Mouse (Mus musculus) regulatory T cell (primary cell): Measurements from ENCODE around the gene Cfdp1.

Experiments used
- in situ Hi-C: fragments of 300-600 bp; cut with MboI, MseI; formaldehyde crosslinking; loops from one replicate; pipeline ENCODE4 v1.15.1; 2025; ENCODE audit warnings: high pct_unique_total_duplicates

Cfdp1 gene

GRCm38 (mm10) chr8:111742261-111743037, 111.6 kb downstream of the Cfdp1 start:
- in situ Hi-C loops, result no loop called here

DNA sequence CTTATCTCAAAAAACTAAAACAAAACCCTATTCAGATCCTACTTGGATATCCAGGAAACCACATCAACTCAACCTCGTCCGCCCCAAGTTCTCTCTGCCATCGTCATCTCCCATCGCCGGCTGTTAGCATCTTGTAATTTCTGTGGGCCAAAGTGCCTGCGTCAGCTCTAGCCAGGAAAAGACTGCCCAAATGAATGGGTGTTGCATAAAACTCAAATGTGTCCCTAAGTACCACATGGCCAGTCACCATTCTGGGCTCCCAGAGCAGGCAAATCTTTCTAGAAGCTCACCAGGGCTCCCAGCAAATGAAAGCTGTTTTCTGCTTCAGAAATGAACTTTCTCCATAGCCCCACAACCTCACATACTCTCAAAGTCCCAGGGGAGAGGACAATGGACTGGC, 112.5 kb downstream of the Cfdp1 start:
- in situ Hi-C loops, result no loop called here

DNA sequence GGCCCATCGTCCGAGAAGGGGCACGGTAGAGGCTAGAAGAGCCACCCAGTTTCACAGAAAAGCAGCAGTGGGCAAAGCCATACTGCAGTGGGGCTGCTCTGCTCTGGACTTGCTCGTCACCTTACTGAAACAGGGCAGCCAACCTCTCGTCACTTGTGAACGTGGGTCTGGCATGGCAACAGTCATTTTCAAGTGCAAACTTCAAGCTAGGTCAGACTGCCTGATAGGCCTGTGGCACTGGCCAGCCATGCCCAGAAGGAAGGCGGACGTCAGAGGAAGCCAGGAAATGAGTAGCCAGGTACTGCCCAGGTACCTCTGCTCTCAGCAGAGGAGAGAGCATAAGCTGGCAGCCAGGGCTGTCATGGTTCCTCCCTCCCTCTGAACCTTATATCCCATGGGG, 113.1 kb downstream of the Cfdp1 start:
- in situ Hi-C loops, result no loop called here

DNA sequence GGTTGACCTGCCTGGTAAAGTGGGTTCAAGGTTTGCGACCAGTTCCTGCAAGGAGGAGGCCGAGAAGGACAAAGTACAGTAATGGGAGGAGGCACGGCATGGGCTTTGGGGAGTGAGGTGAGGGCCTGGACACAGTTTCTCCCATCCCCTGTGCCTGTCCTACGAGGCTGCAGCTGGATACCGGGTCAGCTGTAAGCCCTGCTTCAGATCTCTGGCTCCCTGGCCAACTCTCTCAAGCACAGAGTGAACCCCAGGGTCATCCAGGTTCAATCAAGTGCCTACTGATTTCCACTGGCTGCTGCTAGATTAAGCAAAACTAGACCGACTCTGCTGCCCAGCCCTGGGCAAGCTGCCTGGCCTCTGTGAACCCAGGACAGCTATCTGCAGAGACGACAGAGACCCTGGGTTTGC, 113.8 kb downstream of the Cfdp1 start:
- in situ Hi-C loops, result no loop called here

DNA sequence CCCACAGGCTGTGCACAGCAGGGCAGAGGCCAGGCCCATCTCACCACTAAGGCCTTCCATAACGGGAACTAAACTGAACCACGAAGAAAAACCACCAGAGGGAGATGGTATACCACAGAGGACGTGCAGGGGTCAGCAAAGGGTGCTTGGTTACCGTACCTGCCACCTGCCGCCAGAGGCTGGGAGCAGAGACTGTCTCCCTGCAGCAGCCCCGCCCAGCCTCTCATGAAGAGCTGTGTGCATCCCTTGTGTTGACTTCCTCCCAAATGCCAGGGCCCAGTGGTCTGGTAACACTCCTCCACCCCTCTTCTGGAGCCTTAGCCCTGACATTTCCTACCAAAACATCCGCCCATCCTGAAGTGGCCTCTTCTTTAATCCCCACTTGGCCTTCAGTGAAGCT, 114.5 kb downstream of the Cfdp1 start:
- in situ Hi-C loops, result no loop called here

- in situ Hi-C loops, result no loop called here
Observed at GRCm38 (mm10) chr8:111738867-111739266, 115.2 kb downstream of the Cfdp1 start.

DNA sequence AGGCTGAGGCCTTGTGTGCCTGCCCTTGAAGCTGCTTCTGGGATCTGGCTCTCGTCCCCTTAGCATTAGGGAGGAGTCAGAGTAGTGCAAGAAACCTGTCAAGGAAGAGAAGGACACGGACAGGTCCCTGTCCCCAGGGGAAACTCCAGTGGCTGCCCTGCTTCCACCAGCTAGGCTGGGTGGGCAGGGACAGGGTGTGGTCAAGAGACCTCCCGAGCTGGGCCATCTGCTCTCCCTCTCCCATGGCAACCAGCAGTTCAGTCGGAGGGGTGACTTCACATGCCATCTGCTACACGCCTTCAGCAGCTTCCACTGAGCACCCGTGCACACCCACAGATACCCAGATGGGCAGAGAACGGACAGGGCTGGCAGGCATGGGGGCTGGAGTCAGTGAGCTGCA, 117.8 kb downstream of the Cfdp1 start:
- in situ Hi-C loops, result no loop called here

DNA sequence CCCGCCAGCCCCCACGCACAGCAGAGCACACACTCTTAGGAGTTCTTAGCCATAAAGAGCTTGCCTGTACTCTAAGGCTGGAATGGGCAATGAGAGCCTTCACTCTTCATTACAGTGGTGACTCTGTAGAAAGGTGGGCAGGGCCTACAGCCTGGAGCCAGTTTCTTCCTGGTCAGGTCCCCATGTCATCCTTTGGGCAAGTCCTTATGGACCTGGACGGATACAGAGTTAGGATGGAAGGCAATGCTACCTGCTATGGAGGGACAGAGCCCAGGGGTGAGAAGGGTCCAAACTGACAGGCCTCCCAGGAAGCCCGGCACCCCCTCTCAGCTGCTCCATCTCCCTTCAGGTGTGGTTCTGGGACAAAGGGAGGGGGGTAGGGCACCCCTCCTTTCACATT, 118.3 kb downstream of the Cfdp1 start:
- in situ Hi-C loops, result no loop called here

GRCm38 (mm10) chr8:111735335-111735761, 118.7 kb downstream of the Cfdp1 start:
- in situ Hi-C loops, result no loop called here

DNA sequence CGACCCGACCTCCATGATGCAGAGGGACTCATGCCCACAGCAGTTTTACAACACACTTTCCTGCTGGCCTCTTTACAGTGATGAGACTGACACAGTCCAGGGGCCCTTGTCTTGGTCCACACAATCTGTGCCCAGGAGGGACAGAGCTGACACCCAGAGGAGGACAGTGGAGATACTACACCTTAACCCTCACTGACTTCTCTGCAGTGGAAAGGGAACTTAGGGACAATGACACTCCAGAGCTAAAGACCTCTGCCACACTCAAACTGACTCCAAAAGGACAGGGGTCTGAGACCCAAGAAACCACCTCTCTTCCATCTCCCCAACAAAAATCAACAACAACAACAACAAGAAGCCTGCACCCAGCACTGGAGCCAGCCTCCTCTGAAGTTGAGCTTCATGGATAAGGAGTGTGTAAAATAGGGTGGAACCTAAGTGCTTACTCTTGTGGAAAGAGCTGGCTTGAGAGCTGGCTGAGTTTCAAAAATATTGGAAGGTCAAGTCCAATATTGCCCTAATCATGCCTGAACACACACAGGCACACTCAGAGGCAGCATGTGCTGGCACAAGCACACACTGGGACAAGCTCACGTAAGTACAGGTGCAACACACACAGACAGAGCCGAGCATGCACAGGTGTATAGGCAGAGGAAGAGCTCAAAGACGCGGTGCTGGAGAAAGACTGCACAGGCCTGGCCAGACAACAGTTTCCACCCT, 119.7 kb downstream of the Cfdp1 start:
- in situ Hi-C loops, result no loop called here

DNA sequence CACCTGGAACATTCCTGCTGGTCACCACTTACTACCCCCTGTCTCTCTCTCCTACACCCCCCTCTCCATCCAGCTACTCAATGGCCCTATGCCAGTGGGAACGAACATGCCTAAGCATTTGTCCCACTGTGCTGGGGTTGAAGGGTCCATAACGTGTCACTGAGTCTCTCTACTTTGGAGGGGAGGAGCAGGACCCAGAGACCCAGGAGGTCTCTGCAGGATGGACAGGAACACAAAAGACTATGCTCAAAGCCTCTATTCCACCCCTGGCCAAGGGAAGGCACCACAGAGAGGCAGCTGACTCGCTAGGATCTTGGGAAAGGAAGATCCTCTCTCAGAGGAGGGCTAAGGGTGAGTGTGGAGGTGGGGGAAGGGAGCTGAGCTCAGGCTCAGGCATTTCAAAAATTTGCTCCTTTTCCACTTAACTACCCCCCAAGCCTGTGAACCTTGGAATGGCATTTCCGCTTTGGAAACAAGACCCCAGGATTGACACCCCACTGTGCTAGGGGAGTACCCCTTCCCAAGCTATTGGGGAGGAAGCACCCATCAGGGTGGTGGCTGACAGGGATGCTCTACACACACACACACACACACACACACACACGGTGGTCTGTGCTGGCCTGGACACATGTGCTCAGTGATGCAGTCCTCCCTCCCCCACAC, 120.4 kb downstream of the Cfdp1 start:
- in situ Hi-C loops, result no loop called here

DNA sequence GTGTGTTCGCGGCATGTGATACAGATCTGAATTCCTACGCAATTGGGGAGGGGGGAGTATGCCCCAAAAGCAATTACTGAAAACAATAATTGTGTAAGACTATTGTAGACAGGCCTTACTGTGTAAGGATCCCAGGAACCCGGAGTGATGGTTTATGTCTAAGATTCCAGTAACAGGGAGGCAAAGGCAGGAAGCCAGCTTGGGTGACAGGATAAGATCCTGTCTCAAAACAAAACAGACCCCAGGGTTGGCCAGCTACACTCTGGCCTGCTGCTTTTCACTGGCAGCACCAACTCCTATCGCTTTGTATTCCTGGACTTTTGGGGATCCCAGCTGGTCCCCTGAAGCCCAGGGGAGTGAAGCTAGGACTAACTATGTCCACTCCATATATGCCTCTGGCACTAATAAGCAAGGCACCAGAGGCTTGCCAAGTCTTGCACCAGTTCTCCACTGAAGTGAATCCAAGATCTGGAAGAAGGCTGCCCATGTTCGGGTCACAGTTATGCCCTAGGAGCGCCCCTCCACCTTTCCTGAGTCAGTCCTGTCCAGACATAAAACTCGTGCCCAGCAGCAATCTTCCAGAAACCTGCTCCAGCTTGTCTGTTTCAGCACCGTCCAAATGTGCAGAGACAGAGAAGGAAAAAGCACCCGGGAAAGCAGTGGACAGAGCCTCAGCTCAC, 121.5 kb downstream of the Cfdp1 start:
- in situ Hi-C loops, result no loop called here

GRCm38 (mm10) chr8:111732004-111732403, 122.1 kb downstream of the Cfdp1 start:
- in situ Hi-C loops, result no loop called here

DNA sequence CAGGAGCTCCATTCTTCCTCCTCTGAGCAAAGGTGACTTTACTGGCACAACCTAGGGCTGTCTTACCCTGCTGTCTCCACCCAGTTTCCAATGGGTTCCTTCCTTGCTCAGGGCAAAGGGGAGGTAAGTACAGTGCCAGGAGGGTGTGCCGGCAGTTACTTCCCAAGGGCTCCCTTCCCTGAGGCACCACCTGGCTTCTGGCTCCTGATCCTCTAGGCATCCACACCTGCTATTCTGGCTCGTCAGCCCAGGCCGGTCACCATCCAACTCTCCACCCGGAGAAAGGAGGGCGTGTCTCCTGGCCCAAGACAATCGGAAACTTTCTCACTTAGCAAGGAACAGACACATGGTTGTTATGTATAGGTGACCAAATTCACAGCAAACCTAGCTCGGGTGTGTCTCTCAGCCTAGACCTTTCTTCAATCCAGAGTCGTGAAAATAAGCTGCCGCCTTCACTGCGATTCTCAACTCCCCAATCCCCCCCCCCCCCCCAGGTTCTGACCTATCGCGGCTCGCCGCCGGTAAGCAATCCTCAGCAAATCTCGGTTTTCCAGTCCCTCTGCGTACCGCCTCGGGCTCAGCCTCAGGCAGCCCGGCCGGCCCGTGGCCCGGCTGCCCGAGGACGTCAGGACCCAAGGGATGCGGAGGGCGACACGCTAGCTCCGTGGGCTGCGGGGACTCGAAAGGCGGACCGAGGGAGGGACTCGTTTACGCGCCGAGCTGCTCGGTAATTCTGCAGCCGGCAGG, 122.7 kb downstream of the Cfdp1 start:
- in situ Hi-C loops, result no loop called here

- in situ Hi-C loops, result no loop called here
Observed at GRCm38 (mm10) chr8:111729233-111730170, 124.6 kb downstream of the Cfdp1 start.

GRCm38 (mm10) chr8:111728481-111728880, 125.6 kb downstream of the Cfdp1 start:
- in situ Hi-C loops, result no loop called here

GRCm38 (mm10) chr8:111727553-111727952, 126.5 kb downstream of the Cfdp1 start:
- in situ Hi-C loops, result no loop called here

GRCm38 (mm10) chr8:111726102-111726900, 127.8 kb downstream of the Cfdp1 start:
- in situ Hi-C loops, result no loop called here

- in situ Hi-C loops, result no loop called here
Observed at GRCm38 (mm10) chr8:111725341-111725740, 128.8 kb downstream of the Cfdp1 start.
